Mouse (Mus musculus): ENCODE results near the gene Mapkapk3. TPM values are rescaled to one million over a fixed set of nuclear protein-coding genes. Genes with fewer than 3 reads are reported as not detected.

The Mapkapk3 gene
- polyA plus RNA-seq, 3 experiments from 2014 or later = 53.9 to 59.6 (median 59.2) TPM

Other genes with a start within 250 kb of the Mapkapk3 start
- not detected for gene Dock3, start 58.0 kb downstream of the Mapkapk3 start, polyA plus RNA-seq (2017; shearing (Covaris generic))
- gene Cish, start 6.1 kb upstream of the Mapkapk3 start, polyA plus RNA-seq (2017; shearing (Covaris generic)) = 100 to 1,000 TPM in 2 of 3 experiments, 10 to 100 TPM in 1; 85.4 to 124 (median 100) TPM
- 10 to 100 TPM; 22.0 to 35.2 (median 29.8) TPM for gene Hemk1, start 48.5 kb upstream of the Mapkapk3 start, polyA plus RNA-seq (2017; shearing (Covaris generic))
- gene 6430571L13Rik, start 50.7 kb upstream of the Mapkapk3 start, polyA plus RNA-seq (2017; shearing (Covaris generic)) = 1 to 10 TPM in 2 of 3 experiments, under 1 TPM in 1; 0.99 to 3.2 (median 1.3) TPM
- gene Cacna2d2, start 109.7 kb upstream of the Mapkapk3 start, polyA plus RNA-seq (2017; shearing (Covaris generic)) = under 1 TPM in 2 of 3 experiments, not detected in 1; 0.19 to 0.44 TPM
- 10 to 100 TPM; 17.5 to 28.0 (median 19.6) TPM for gene Tmem115, start 244.1 kb upstream of the Mapkapk3 start, polyA plus RNA-seq (2017; shearing (Covaris generic))